Mouse (Mus musculus) limb, embryonic 14.5 days (tissue): ENCODE results near the gene Fam160a1. TPM values are rescaled to one million over a fixed set of nuclear protein-coding genes. Genes with fewer than 3 reads are reported as not detected.

Source experiments
- ATAC-seq: fragments of 200-750 bp; cut with Nextera tagmentation; 2 replicates; pipeline ENCODE4 v1.8.0; 2017; ENCODE audit warnings: low read depth, moderate number of reproducible peaks, moderate TSS enrichment; ENCODE audit not compliant: low FRiP score
- DNase-seq: peaks from one replicate; pipeline ENCODE4 v3.0.0-alpha.2; 2015; ENCODE audit warnings: low spot score
- H3K27ac ChIP-seq: fragments of 300-500 bp; sonication (generic); replicated peaks from 2 replicates; pipeline ENCODE4 v1.5.1; 2014; ENCODE audit warnings: low read depth, mild to moderate bottlenecking, low read length, moderate library complexity, mixed read lengths
- H3K27me3 ChIP-seq: fragments of 300-500 bp; sonication (generic); 2 replicates; pipeline ENCODE4 v1.6.1; 2014; ENCODE audit warnings: low read length, mixed read lengths; ENCODE audit not compliant: control insufficient read depth, insufficient read depth
- H3K36me3 ChIP-seq: fragments of 300-500 bp; sonication (generic); 2 replicates; pipeline ENCODE4 v1.6.1; 2014; ENCODE audit warnings: mild to moderate bottlenecking, low read length, moderate library complexity, mixed read lengths; ENCODE audit not compliant: control insufficient read depth, insufficient read depth
- H3K4me1 ChIP-seq: fragments of 300-500 bp; sonication (generic); 2 replicates; pipeline ENCODE4 v1.6.1; 2014; ENCODE audit warnings: antibody characterized with exemption, low read length, mixed read lengths; ENCODE audit not compliant: control insufficient read depth, insufficient read depth
- H3K4me2 ChIP-seq: fragments of 300-500 bp; sonication (generic); replicated peaks from 2 replicates; pipeline ENCODE4 v1.6.1; 2014; ENCODE audit warnings: low read depth, mild to moderate bottlenecking, low read length, moderate library complexity; ENCODE audit not compliant: severe bottlenecking
- H3K4me3 ChIP-seq: fragments of 300-500 bp; sonication (generic); replicated peaks from 2 replicates; pipeline ENCODE4 v1.5.1; 2014; ENCODE audit warnings: low read length
- H3K9ac ChIP-seq: fragments of 300-500 bp; sonication (generic); 2 replicates; pipeline ENCODE4 v1.6.1; 2014; ENCODE audit warnings: mild to moderate bottlenecking, low read depth, low read length, moderate library complexity; ENCODE audit not compliant: severe bottlenecking
- H3K9me3 ChIP-seq: fragments of 300-500 bp; sonication (generic); 2 replicates; pipeline ENCODE4 v1.6.1; 2016; ENCODE audit warnings: low read length; ENCODE audit not compliant: control insufficient read depth
- POLR2A ChIP-seq: fragments of 200-500 bp; IDR thresholded peaks from 2 replicates; pipeline ENCODE4 v1.8.0; 2012; ENCODE audit warnings: inconsistent platforms, mild to moderate bottlenecking, moderate library complexity, borderline replicate concordance; ENCODE audit not compliant: insufficient read depth, insufficient read length; ENCODE audit errors: extremely low read depth
- WGBS: fragments of 180-500 bp; shearing (Covaris S2); extraction: QIAGEN DNeasy Blood & Tissue Kit; methylation state at CpG from one replicate; pipeline ENCODE4 v1.1.7; 2014; 5-methylcytosine and 5-hydroxymethylcytosine counted together
- polyA plus RNA-seq, 2 experiments: library from polyadenylated mRNA; depleted of rRNA in 1 of 2; stranded (reverse) in 1 of 2; unstranded in 1 of 2; fragments of >200 nt; fragmentation: Nextera tagmentation in 1 of 2; extraction: Ambion mirVana in 1 of 2; gene quantifications; 2 replicates each; pipeline versions ENCODE4 v1.2.1 to v1.2.3; 2012 to 2014

Gene Fam160a1
- polyA plus RNA-seq, 2 experiments: 4.3 to 6.2 TPM

DNA sequence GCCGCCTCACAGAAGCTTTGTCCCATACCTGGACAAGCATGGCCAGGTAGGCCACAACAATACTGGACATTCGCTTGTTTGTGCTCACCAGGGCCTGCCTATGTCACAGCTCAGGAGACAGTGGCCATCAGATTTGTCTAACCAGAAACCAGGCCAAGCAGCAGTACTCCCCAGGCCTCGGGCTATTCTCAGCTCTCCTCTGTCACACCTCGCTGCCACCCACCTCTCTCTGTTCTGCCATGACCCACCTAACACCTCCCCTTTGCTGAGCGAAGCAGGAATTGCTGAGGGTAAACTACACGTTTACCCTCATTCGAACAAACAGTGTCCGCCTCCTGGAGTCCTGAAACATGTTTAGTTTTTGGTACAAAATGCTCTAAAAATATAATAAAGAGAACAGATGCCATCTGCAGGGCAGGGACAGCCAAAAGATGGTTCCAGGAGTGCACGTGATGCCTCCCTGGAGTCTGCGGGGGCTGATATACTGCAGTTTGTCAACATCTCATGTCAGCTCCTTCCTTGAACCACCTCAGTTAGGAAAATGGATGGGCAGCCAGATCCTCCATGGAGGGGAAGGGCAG lies 152.4 kb downstream of the Fam160a1 start:
- Histone ChIP-seq H3K27ac (no peak overlapping the region), H3K36me3 (no peaks in the 10 kb centered on the region), H3K4me3 (no peak overlapping the region), H3K4me2 (no peak overlapping the region), H3K9me3 (no peaks in the 10 kb centered on the region), H3K4me1 (0 out of 2 replicates have a peak, but pooled peaks cover 6% of the 10 kb centered on the region), H3K27me3 (no peaks in the 10 kb centered on the region), H3K9ac (no peak overlapping the region)
- TF ChIP-seq POLR2A: no peak
- no peak for ATAC-seq
- WGBS: 86% methylated on average over 10 of the region's 10 CpGs
- no peak for DNase-seq

- DNase-seq: no peak
- TF ChIP-seq POLR2A: no peak
- no peak overlapping the region for H3K4me2 ChIP-seq
- H3K9me3 ChIP-seq: no peaks in the 10 kb centered on the region
- no peaks in the 10 kb centered on the region for H3K27me3 ChIP-seq
- H3K36me3 ChIP-seq: no peaks in the 10 kb centered on the region
- no peak overlapping the region for H3K4me3 ChIP-seq
- WGBS: 87% methylated on average over 5 of the region's 5 CpGs
- no peak overlapping the region for H3K9ac ChIP-seq
- no peak overlapping the region for H3K27ac ChIP-seq
- no peak for ATAC-seq
- H3K4me1 ChIP-seq: 0 out of 2 replicates have a peak, but pooled peaks cover 6% of the 10 kb centered on the region
These were observed 153.3 kb downstream of the Fam160a1 start for GRCm38 (mm10) chr3:85663826-85664225.

DNA sequence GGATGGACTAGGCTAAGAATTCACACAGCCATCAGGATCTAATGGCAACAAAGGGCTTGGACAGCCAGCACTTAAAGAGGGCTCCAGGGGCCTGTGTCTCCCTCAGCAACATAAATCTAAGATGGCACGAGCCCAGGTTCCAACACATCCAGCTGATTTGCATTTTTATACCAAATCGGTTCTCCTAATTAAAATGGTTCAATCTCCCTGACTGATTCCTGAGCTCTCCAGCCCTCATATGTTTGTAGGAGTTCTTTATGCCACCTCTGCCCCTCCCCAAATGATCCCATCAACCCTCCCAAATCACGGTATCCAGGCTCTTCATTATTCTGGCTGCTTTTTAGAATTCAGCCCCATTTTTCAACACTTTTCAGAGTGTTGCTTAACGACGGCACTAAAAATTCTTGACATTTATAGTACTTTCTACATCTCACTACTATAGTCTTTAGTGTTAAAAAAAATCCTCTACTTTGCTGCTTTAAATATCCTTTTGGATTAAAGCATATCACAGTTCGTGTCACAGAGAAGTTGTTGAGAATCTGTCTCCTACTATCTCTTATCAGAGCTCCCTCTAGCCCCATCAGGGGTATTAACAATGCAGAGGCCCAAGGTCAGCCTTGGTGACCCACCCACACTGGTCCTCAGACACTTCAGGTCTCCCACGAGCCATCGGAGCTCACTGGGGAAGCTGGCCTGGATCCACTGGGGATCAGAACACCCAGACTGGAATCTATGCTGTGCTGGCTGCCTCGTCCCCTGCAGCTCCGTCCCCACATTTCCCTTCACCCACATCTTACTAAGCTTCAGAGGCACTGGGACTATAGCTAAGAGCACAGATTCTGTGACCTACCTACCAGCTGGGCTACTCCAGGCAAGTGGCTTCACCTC lies 154.9 kb downstream of the Fam160a1 start:
- Histone ChIP-seq H3K27ac (no peak overlapping the region), H3K4me2 (no peak overlapping the region), H3K9ac (no peak overlapping the region), H3K9me3 (no peaks in the 10 kb centered on the region), H3K27me3 (no peaks in the 10 kb centered on the region), H3K36me3 (no peaks in the 10 kb centered on the region), H3K4me1 (0 out of 2 replicates have a peak, but pooled peaks cover 6% of the 10 kb centered on the region), H3K4me3 (no peak overlapping the region)
- ATAC-seq (no peak), DNase-seq (no peak)
- 69% methylated on average over 10 of the region's 10 CpGs for WGBS
- no peak for TF ChIP-seq POLR2A

GRCm38 (mm10) chr3:85659681-85660080 lies 157.4 kb downstream of the Fam160a1 start:
- no peak for ATAC-seq
- Histone ChIP-seq H3K4me2 (no peak overlapping the region), H3K4me1 (0 out of 2 replicates have a peak, but pooled peaks cover 6% of the 10 kb centered on the region), H3K9ac (no peak overlapping the region), H3K4me3 (no peak overlapping the region), H3K27ac (no peak overlapping the region), H3K36me3 (no peaks in the 10 kb centered on the region), H3K27me3 (no peaks in the 10 kb centered on the region), H3K9me3 (no peaks in the 10 kb centered on the region)
- no peak for TF ChIP-seq POLR2A
- 80% methylated on average over 7 of the region's 7 CpGs for WGBS
- no peak for DNase-seq

DNA sequence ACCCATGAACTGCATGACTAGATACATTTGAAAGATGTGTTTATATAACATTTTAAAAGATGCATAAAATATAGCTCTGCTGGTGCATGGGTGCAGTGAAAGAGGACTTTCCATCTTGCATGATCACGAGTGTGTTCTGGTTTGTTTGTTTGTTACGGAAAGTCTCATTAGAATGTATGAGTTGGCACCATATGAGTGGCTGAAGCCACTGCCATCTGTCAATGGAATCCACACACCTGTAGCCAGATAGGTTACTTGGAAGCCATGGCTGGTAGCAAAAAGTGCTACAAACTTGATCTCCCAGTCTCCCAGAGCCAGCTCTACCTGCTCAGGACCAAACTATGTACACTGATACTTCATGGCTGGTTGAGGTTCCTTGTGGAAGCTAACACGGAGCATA lies 161.6 kb downstream of the Fam160a1 start:
- TF ChIP-seq POLR2A: no peak
- H3K27me3 ChIP-seq: no peaks in the 10 kb centered on the region
- DNase-seq (no peak), ATAC-seq (no peak)
- H3K9ac ChIP-seq: no peak overlapping the region
- no peaks in the 10 kb centered on the region for H3K36me3 ChIP-seq
- H3K4me3 ChIP-seq: no peak overlapping the region
- 91% methylated on average over 3 of the region's 3 CpGs for WGBS
- no peak overlapping the region for H3K27ac ChIP-seq
- H3K4me2 ChIP-seq: no peak overlapping the region
- H3K4me1 ChIP-seq: 0 out of 2 replicates have a peak, but pooled peaks cover 6% of the 10 kb centered on the region
- H3K9me3 ChIP-seq: no peaks in the 10 kb centered on the region
